Mouse (Mus musculus): ENCODE results near the gene Atp6v0b. TPM values are rescaled to one million over a fixed set of nuclear protein-coding genes. Genes with fewer than 3 reads are reported as not detected.
A peak's percentile ranks its signal among the peaks of the same experiment; 100 is the strongest.

Gene Atp6v0b
- polyA plus RNA-seq, 1 experiment, result 470 TPM

GRCm38 (mm10) chr4:117893376-117893775 lies 6.2 kb upstream of the Atp6v0b start:
- Histone ChIP-seq H3K79me2 (ENCODE audit: control insufficient read depth, insufficient read depth) (no peaks in the 10 kb centered on the region), H3K4me3 (no peak overlapping the region), H3K4me2 (ENCODE audit: low read depth) (no peak overlapping the region), H3K36me3 (ENCODE audit: control insufficient read depth, insufficient read depth) (peaks cover 16% of the 10 kb centered on the region), H3ac (ENCODE audit: control insufficient read depth, insufficient read length) (no peak overlapping the region), H3K27me3 (ENCODE audit: control insufficient read depth, insufficient read depth, insufficient read length) (no peaks in the 10 kb centered on the region)
- TF ChIP-seq SRF (IDR thresholded peaks at IDR 0.05; ENCODE audit: control insufficient read depth, insufficient read length, low read depth) (no peak), TCF3 (IDR thresholded peaks at IDR 0.05; ENCODE audit: insufficient read length, low read depth) (no peak), USF1 (IDR thresholded peaks at IDR 0.05; ENCODE audit: low read depth) (no peak), REST (IDR thresholded peaks at IDR 0.05; ENCODE audit: insufficient read depth, insufficient read length) (peak; percentile 96), TCF12 (IDR thresholded peaks at IDR 0.05; ENCODE audit: insufficient read depth, poor library complexity, severe bottlenecking) (no peak), MYOG (IDR thresholded peaks at IDR 0.05; ENCODE audit: control insufficient read depth in 1 of 3, insufficient read depth in 1 of 3, insufficient read length in 2 of 3, low read depth in 2 of 3) (no peak), POLR2A (IDR thresholded peaks at IDR 0.05; ENCODE audit: insufficient read length, low read depth) (no peak), CEBPB (IDR thresholded peaks at IDR 0.05; ENCODE audit: insufficient read depth, poor library complexity, severe bottlenecking) (no peak), MYOD1 (IDR thresholded peaks at IDR 0.05; ENCODE audit: control insufficient read depth in 1 of 3, insufficient read length in 2 of 3, low read depth in 2 of 3) (no peak), E2F4 (IDR thresholded peaks at IDR 0.05; ENCODE audit: insufficient read depth) (no peak), POLR2AphosphoS2 (IDR thresholded peaks at IDR 0.05; ENCODE audit: insufficient read length, low read depth) (peak; percentile 32)

- TF ChIP-seq POLR2A (IDR thresholded peaks at IDR 0.05; ENCODE audit: insufficient read length, low read depth), result no peak
- no peak for TF ChIP-seq POLR2AphosphoS2 (IDR thresholded peaks at IDR 0.05; ENCODE audit: insufficient read length, low read depth)
- TF ChIP-seq E2F4 (IDR thresholded peaks at IDR 0.05; ENCODE audit: insufficient read depth), result peak; percentile 50
- no peak for TF ChIP-seq TCF12 (IDR thresholded peaks at IDR 0.05; ENCODE audit: insufficient read depth, poor library complexity, severe bottlenecking)
- H3K4me2 ChIP-seq (ENCODE audit: low read depth), result peak within 1 kb of the TSS; percentile 68
Observed at GRCm38 (mm10) chr4:117891738-117892161, 4.6 kb upstream of the Atp6v0b start, which contains the start of gene Dph2. Gene Dph2 (minus strand): TSS chr4:117892032.

GRCm38 (mm10) chr4:117890750-117891149 lies 3.6 kb upstream of the Atp6v0b start:
- H3ac ChIP-seq (ENCODE audit: control insufficient read depth, insufficient read length), result no peak overlapping the region
- peak overlapping the region; percentile 68 for H3K4me2 ChIP-seq (ENCODE audit: low read depth)
- peaks cover 2% of the 10 kb centered on the region for H3K36me3 ChIP-seq (ENCODE audit: control insufficient read depth, insufficient read depth)
- H3K4me3 ChIP-seq, result peak overlapping the region; percentile 40
- peaks cover 11% of the 10 kb centered on the region for H3K79me2 ChIP-seq (ENCODE audit: control insufficient read depth, insufficient read depth)
- no peaks in the 10 kb centered on the region for H3K27me3 ChIP-seq (ENCODE audit: control insufficient read depth, insufficient read depth, insufficient read length)
- TF ChIP-seq POLR2A (IDR thresholded peaks at IDR 0.05; ENCODE audit: insufficient read length, low read depth), result no peak
- no peak for TF ChIP-seq TCF12 (IDR thresholded peaks at IDR 0.05; ENCODE audit: insufficient read depth, poor library complexity, severe bottlenecking)
- TF ChIP-seq USF1 (IDR thresholded peaks at IDR 0.05; ENCODE audit: low read depth), result no peak
- TF ChIP-seq SRF (IDR thresholded peaks at IDR 0.05; ENCODE audit: control insufficient read depth, insufficient read length, low read depth), result no peak
- no peak for TF ChIP-seq REST (IDR thresholded peaks at IDR 0.05; ENCODE audit: insufficient read depth, insufficient read length)
- no peak for TF ChIP-seq E2F4 (IDR thresholded peaks at IDR 0.05; ENCODE audit: insufficient read depth)

More at GRCm38 (mm10) chr4:117891738-117892161, 4.6 kb upstream of the Atp6v0b start, which contains the start of gene Dph2:
- H3K36me3 ChIP-seq (ENCODE audit: control insufficient read depth, insufficient read depth), result peaks cover 8% of the 10 kb centered on the region
- H3K27me3 ChIP-seq (ENCODE audit: control insufficient read depth, insufficient read depth, insufficient read length), result no peaks in the 10 kb centered on the region
- H3ac ChIP-seq (ENCODE audit: control insufficient read depth, insufficient read length), result no peak within 1 kb of the TSS
- peaks cover 3% of the 10 kb centered on the region for H3K79me2 ChIP-seq (ENCODE audit: control insufficient read depth, insufficient read depth)
- H3K4me3 ChIP-seq, result peak within 1 kb of the TSS; percentile 40

DNA sequence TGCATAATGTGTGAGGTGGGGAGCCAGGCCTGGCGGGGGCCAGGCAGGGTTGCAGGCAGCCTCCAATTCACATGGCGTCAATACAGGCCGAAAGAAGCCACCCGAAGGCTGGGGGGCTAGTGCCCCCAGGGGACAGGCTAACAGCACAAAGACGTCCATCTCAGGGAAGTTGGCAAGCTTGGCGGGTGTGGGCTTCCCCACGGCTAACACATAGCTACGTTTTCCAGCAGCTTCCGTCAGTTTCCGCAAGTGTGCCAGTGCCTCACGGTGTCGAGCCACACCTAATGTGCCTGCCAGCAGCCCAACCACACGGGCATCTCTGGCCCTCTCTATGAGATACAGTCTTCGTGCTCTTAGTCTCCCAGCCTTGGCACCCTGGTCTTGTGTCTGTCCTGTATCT lies 2.9 kb upstream of the Atp6v0b start:
- TF ChIP-seq MYOG (IDR thresholded peaks at IDR 0.05; ENCODE audit: control insufficient read depth in 1 of 3, insufficient read depth in 1 of 3, insufficient read length in 2 of 3, low read depth in 2 of 3) (no peak), E2F4 (IDR thresholded peaks at IDR 0.05; ENCODE audit: insufficient read depth) (no peak), POLR2A (IDR thresholded peaks at IDR 0.05; ENCODE audit: insufficient read length, low read depth) (no peak), MYOD1 (IDR thresholded peaks at IDR 0.05; ENCODE audit: control insufficient read depth in 1 of 3, insufficient read length in 2 of 3, low read depth in 2 of 3) (no peak), CEBPB (IDR thresholded peaks at IDR 0.05; ENCODE audit: insufficient read depth, poor library complexity, severe bottlenecking) (no peak), REST (IDR thresholded peaks at IDR 0.05; ENCODE audit: insufficient read depth, insufficient read length) (no peak), TCF3 (IDR thresholded peaks at IDR 0.05; ENCODE audit: insufficient read length, low read depth) (no peak), USF1 (IDR thresholded peaks at IDR 0.05; ENCODE audit: low read depth) (no peak), TCF12 (IDR thresholded peaks at IDR 0.05; ENCODE audit: insufficient read depth, poor library complexity, severe bottlenecking) (no peak), SRF (IDR thresholded peaks at IDR 0.05; ENCODE audit: control insufficient read depth, insufficient read length, low read depth) (no peak), POLR2AphosphoS2 (IDR thresholded peaks at IDR 0.05; ENCODE audit: insufficient read length, low read depth) (no peak), MAX (IDR thresholded peaks at IDR 0.05; ENCODE audit: low read depth) (no peak)
- H3K36me3 ChIP-seq (ENCODE audit: control insufficient read depth, insufficient read depth), result peaks cover under 1% of the 10 kb centered on the region
- peaks cover 14% of the 10 kb centered on the region for H3K79me2 ChIP-seq (ENCODE audit: control insufficient read depth, insufficient read depth)
- no peak overlapping the region for H3ac ChIP-seq (ENCODE audit: control insufficient read depth, insufficient read length)
- H3K4me3 ChIP-seq, result no peak overlapping the region
- H3K27me3 ChIP-seq (ENCODE audit: control insufficient read depth, insufficient read depth, insufficient read length), result no peaks in the 10 kb centered on the region
- no peak overlapping the region for H3K4me2 ChIP-seq (ENCODE audit: low read depth)

DNA sequence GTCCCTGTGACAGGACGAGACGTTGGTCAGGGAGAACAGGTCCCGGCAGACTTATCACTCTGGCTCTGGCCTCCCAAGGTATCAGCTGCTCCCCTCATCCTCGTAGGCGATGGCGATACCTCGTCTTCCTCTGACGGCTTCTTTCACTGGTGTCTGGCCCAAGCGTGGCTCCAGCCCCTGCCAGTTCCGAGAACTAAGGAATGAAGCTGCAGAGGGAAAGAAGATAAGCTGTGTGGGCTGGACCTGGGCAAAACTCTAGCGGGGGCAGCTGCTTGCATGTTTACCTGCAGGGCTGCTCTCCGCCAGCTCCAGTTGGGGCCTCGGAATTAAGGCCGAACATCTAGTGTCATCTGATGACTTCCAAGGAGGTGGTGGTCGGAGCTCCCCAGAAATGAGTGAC lies 2.3 kb upstream of the Atp6v0b start:
- H3K79me2 ChIP-seq (ENCODE audit: control insufficient read depth, insufficient read depth), result peaks cover 17% of the 10 kb centered on the region
- H3K27me3 ChIP-seq (ENCODE audit: control insufficient read depth, insufficient read depth, insufficient read length), result no peaks in the 10 kb centered on the region
- H3K4me2 ChIP-seq (ENCODE audit: low read depth), result no peak overlapping the region
- TF ChIP-seq TCF3 (IDR thresholded peaks at IDR 0.05; ENCODE audit: insufficient read length, low read depth), result no peak
- TF ChIP-seq TCF12 (IDR thresholded peaks at IDR 0.05; ENCODE audit: insufficient read depth, poor library complexity, severe bottlenecking), result no peak
- TF ChIP-seq E2F4 (IDR thresholded peaks at IDR 0.05; ENCODE audit: insufficient read depth), result no peak
- TF ChIP-seq REST (IDR thresholded peaks at IDR 0.05; ENCODE audit: insufficient read depth, insufficient read length), result no peak
- TF ChIP-seq SRF (IDR thresholded peaks at IDR 0.05; ENCODE audit: control insufficient read depth, insufficient read length, low read depth), result no peak
- TF ChIP-seq POLR2AphosphoS2 (IDR thresholded peaks at IDR 0.05; ENCODE audit: insufficient read length, low read depth), result no peak
- TF ChIP-seq MYOD1 (IDR thresholded peaks at IDR 0.05; ENCODE audit: control insufficient read depth in 1 of 3, insufficient read length in 2 of 3, low read depth in 2 of 3), result no peak
- TF ChIP-seq MAX (IDR thresholded peaks at IDR 0.05; ENCODE audit: low read depth), result no peak
- no peak for TF ChIP-seq POLR2A (IDR thresholded peaks at IDR 0.05; ENCODE audit: insufficient read length, low read depth)
- TF ChIP-seq CEBPB (IDR thresholded peaks at IDR 0.05; ENCODE audit: insufficient read depth, poor library complexity, severe bottlenecking), result no peak
- TF ChIP-seq MYOG (IDR thresholded peaks at IDR 0.05; ENCODE audit: control insufficient read depth in 1 of 3, insufficient read depth in 1 of 3, insufficient read length in 2 of 3, low read depth in 2 of 3), result no peak
- H3ac ChIP-seq (ENCODE audit: control insufficient read depth, insufficient read length), result no peak overlapping the region
- peaks cover 6% of the 10 kb centered on the region for H3K36me3 ChIP-seq (ENCODE audit: control insufficient read depth, insufficient read depth)
- no peak overlapping the region for H3K4me3 ChIP-seq
